Mouse (Mus musculus) limb, embryonic 13.5 days (tissue): Measurements from ENCODE around the gene Mup10. TPM values are rescaled to one million over a fixed set of nuclear protein-coding genes. Genes with fewer than 3 reads are reported as not detected.
"Not testable (repeated sequence)": the region's sequence is repeated elsewhere in the genome, so short reads cannot be mapped to it uniquely, and the experiment has no call there.

ENCODE experiments used
- ATAC-seq: fragments of 200-750 bp; cut with Nextera tagmentation; 2 replicates; pipeline ENCODE4 v1.8.0; 2017; ENCODE audit warnings: low read depth, moderate number of reproducible peaks, moderate TSS enrichment; ENCODE audit not compliant: low FRiP score
- H3K27ac ChIP-seq: fragments of 300-500 bp; sonication (generic); 2 replicates; pipeline ENCODE4 v1.5.1; 2015; ENCODE audit warnings: inconsistent platforms, mild to moderate bottlenecking, moderate library complexity
- H3K27me3 ChIP-seq: fragments of 300-500 bp; sonication (generic); 2 replicates; pipeline ENCODE4 v1.6.1; 2015; ENCODE audit warnings: mild to moderate bottlenecking, inconsistent platforms
- H3K36me3 ChIP-seq: fragments of 300-500 bp; sonication (generic); 2 replicates; pipeline ENCODE4 v1.6.1; 2015; ENCODE audit warnings: inconsistent platforms, mild to moderate bottlenecking, moderate library complexity
- H3K4me1 ChIP-seq: fragments of 300-500 bp; sonication (generic); 2 replicates; pipeline ENCODE4 v1.6.1; 2015; ENCODE audit warnings: inconsistent platforms
- H3K4me2 ChIP-seq: fragments of 300-500 bp; sonication (generic); replicated peaks from 2 replicates; pipeline ENCODE4 v1.6.1; 2015; ENCODE audit warnings: inconsistent platforms, mild to moderate bottlenecking, moderate library complexity
- H3K4me3 ChIP-seq: fragments of 300-500 bp; sonication (generic); 2 replicates; pipeline ENCODE4 v1.5.1; 2015; ENCODE audit warnings: moderate library complexity, mild to moderate bottlenecking, inconsistent platforms
- H3K9ac ChIP-seq: fragments of 300-500 bp; sonication (generic); 2 replicates; pipeline ENCODE4 v1.6.1; 2015; ENCODE audit warnings: mild to moderate bottlenecking, inconsistent platforms
- H3K9me3 ChIP-seq: fragments of 300-500 bp; sonication (generic); 2 replicates; pipeline ENCODE4 v1.6.1; 2016; ENCODE audit warnings: inconsistent platforms
- WGBS: fragments of 180-500 bp; shearing (Covaris S2); methylation state at CpG from one replicate; pipeline ENCODE4 v1.1.7; 2015; 5-methylcytosine and 5-hydroxymethylcytosine counted together
- polyA plus RNA-seq: library from polyadenylated mRNA; unstranded; fragments of >200 nt; fragmentation: Nextera tagmentation; extraction: Ambion mirVana; gene quantifications from 2 replicates; pipeline ENCODE4 v1.2.1, GENCODE M21; 2015

Gene Mup10
- polyA plus RNA-seq: 0.29 and 0.46 TPM in 2 replicates

- not testable (repeated sequence) for H3K36me3 ChIP-seq, H3K4me2 ChIP-seq, H3K9ac ChIP-seq, H3K27ac ChIP-seq, ATAC-seq, H3K4me1 ChIP-seq, H3K9me3 ChIP-seq, H3K27me3 ChIP-seq, H3K4me3 ChIP-seq
- 84% methylated on average over 2 of the region's 2 CpGs for WGBS
These were observed at the start of gene Mup10 for GRCm38 (mm10) chr4:60582099-60582498. Gene Mup10, minus strand, starts transcription at chr4:60582199.

Other genes with a start within 250 kb of the Mup10 start
- gene Mup9, start 160.2 kb downstream of the Mup10 start, polyA plus RNA-seq: 0.89 TPM in 1 of 2 replicates, not detected in the other
- 0.28 TPM in 1 of 2 replicates, not detected in the other for gene Mup1, start 80.2 kb downstream of the Mup10 start, polyA plus RNA-seq
- gene Mup11, start 80.2 kb upstream of the Mup10 start, polyA plus RNA-seq: not detected in 2 replicates
- gene Mup12, start 159.1 kb upstream of the Mup10 start, polyA plus RNA-seq: not detected in 2 replicates
- 0.75 and 1.2 TPM in 2 replicates for gene Mup22, start 239.3 kb upstream of the Mup10 start, polyA plus RNA-seq